Mouse (Mus musculus) intestine, postnatal 0 days (tissue): ENCODE results near the gene Pik3r1. TPM values are rescaled to one million over a fixed set of nuclear protein-coding genes. Genes with fewer than 3 reads are reported as not detected.

ENCODE experiments used
- ATAC-seq: fragments of 200-750 bp; cut with Nextera tagmentation; 2 replicates; pipeline ENCODE4 v1.8.0; 2017; ENCODE audit warnings: mild to moderate bottlenecking, moderate TSS enrichment, moderate library complexity
- H3K27ac ChIP-seq: fragments of 300-500 bp; sonication (generic); 2 replicates; pipeline ENCODE4 v1.5.1; 2014; ENCODE audit warnings: mild to moderate bottlenecking, low read depth, low read length, moderate library complexity
- H3K27me3 ChIP-seq: fragments of 300-500 bp; sonication (generic); replicated peaks from 2 replicates; pipeline ENCODE4 v1.6.1; 2014; ENCODE audit warnings: low read length, mixed read lengths; ENCODE audit not compliant: control insufficient read depth, insufficient read depth
- H3K36me3 ChIP-seq: fragments of 300-500 bp; sonication (generic); 2 replicates; pipeline ENCODE4 v1.6.1; 2014; ENCODE audit warnings: mild to moderate bottlenecking, moderate library complexity; ENCODE audit not compliant: control insufficient read depth, insufficient read depth
- H3K4me1 ChIP-seq: fragments of 300-500 bp; sonication (generic); replicated peaks from 2 replicates; pipeline ENCODE4 v1.6.1; 2014; ENCODE audit warnings: antibody characterized with exemption, low read length, mixed read lengths; ENCODE audit not compliant: control insufficient read depth, insufficient read depth
- H3K4me2 ChIP-seq: fragments of 300-500 bp; sonication (generic); replicated peaks from 2 replicates; pipeline ENCODE4 v1.6.1; 2014; ENCODE audit warnings: low read depth, mild to moderate bottlenecking, moderate library complexity
- H3K4me3 ChIP-seq: fragments of 300-500 bp; sonication (generic); 2 replicates; pipeline ENCODE4 v1.5.1; 2014; ENCODE audit warnings: low read depth, low read length
- H3K9ac ChIP-seq: fragments of 300-500 bp; sonication (generic); 2 replicates; pipeline ENCODE4 v1.6.1; 2014; ENCODE audit warnings: mild to moderate bottlenecking, low read depth, low read length
- H3K9me3 ChIP-seq: fragments of 300-500 bp; sonication (generic); 2 replicates; pipeline ENCODE4 v1.6.1; 2016; ENCODE audit warnings: mixed run types; ENCODE audit not compliant: control insufficient read depth
- CTCF ChIP-seq: sonication (generic); IDR thresholded peaks from 2 replicates; pipeline ENCODE4 v1.5.1; 2016; ENCODE audit warnings: low read depth, mild to moderate bottlenecking, control low read depth, antibody characterized with exemption, moderate library complexity
- WGBS: fragments of 180-500 bp; shearing (Covaris S2); extraction: QIAGEN DNeasy Blood & Tissue Kit; methylation state at CpG from one replicate; pipeline ENCODE4 v1.1.7; 2014; 5-methylcytosine and 5-hydroxymethylcytosine counted together
- polyA plus RNA-seq: library from polyadenylated mRNA; unstranded; fragments of >200 nt; fragmentation: Nextera tagmentation; extraction: Ambion mirVana; gene quantifications from 2 replicates; pipeline ENCODE4 v1.2.1, GENCODE M21; 2015

Pik3r1 gene
- polyA plus RNA-seq, 1 experiment from 2014 or later, result 14.7 TPM

GRCm38 (mm10) chr13:101763676-101764075 lies 4.3 kb downstream of the Pik3r1 start:
- Histone ChIP-seq H3K27ac (peak overlapping the region; percentile 58), H3K9ac (no peak overlapping the region), H3K4me2 (peak overlapping the region; percentile 59), H3K36me3 (peaks cover 2% of the 10 kb centered on the region; the same call in 1 of the 2 replicates), H3K9me3 (no peaks in the 10 kb centered on the region), H3K4me3 (peak overlapping the region; percentile 16), H3K27me3 (no peaks in the 10 kb centered on the region), H3K4me1 (peaks cover 20% of the 10 kb centered on the region)
- WGBS, result 59% methylated on average over 9 of the region's 9 CpGs
- ATAC-seq, result no peak
- TF ChIP-seq CTCF, result no peak

DNA sequence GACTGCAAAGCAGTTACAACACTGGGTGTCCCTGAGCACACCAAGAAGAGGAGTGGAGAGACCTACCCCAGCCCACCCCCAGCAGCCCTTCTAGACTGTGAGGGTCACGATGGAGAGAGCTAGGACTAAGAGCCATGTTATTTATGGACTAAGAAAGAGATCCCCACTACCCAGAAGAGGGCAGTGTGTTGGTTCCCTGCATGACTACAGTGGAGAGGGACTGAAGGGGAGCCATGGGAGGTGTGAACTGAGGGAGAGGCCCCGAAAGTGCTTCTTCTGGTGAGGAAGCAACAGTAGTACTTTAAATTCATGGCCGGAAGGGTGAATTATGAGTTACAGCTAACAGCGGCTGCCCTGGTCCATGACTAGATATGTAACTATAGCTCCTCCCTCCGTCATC lies 4.9 kb downstream of the Pik3r1 start:
- peak overlapping the region; percentile 59 for H3K4me2 ChIP-seq
- no peak overlapping the region for H3K4me3 ChIP-seq
- peak; percentile 56 for TF ChIP-seq CTCF
- 69% methylated on average over 5 of the region's 5 CpGs for WGBS
- no peaks in the 10 kb centered on the region for H3K9me3 ChIP-seq
- ATAC-seq, result no peak
- no peak overlapping the region for H3K27ac ChIP-seq
- H3K27me3 ChIP-seq, result no peaks in the 10 kb centered on the region
- no peak overlapping the region for H3K9ac ChIP-seq
- H3K4me1 ChIP-seq, result peaks cover 20% of the 10 kb centered on the region
- H3K36me3 ChIP-seq, result peaks cover 7% of the 10 kb centered on the region; the same call in 1 of the 2 replicates

DNA sequence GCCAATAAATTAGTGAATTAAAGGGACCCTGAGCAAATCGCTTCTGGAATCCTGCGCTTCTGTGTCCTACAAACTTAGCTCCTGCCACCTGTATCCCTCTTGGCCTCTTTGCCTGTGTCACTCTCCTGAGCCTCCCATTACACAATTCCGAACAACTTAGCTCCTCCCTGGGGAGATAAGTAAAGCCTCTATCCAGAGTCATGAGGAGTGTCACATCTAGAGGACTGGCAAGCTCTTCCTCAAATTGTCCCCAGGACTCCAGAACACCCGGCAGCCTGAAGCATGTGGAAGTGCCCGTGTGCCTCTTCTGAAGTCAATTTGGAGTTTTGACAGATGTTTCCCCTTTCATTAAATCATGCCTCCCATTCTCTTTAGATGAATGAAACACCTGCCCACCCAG lies 6.4 kb downstream of the Pik3r1 start:
- Histone ChIP-seq H3K9me3 (no peaks in the 10 kb centered on the region), H3K4me3 (no peak overlapping the region), H3K27me3 (0 out of 2 replicates have a peak, but pooled peaks cover 2% of the 10 kb centered on the region), H3K36me3 (peaks cover 22% of the 10 kb centered on the region), H3K9ac (no peak overlapping the region), H3K4me2 (peak overlapping the region; percentile 51), H3K27ac (no peak overlapping the region), H3K4me1 (peaks cover 20% of the 10 kb centered on the region)
- WGBS, result 30% methylated on average over 5 of the region's 5 CpGs
- TF ChIP-seq CTCF, result no peak
- peak; percentile 49; the same call in 1 of the 2 replicates for ATAC-seq

GRCm38 (mm10) chr13:101760953-101761352 lies 7.1 kb downstream of the Pik3r1 start:
- Histone ChIP-seq H3K9ac (no peak overlapping the region), H3K4me2 (peak overlapping the region; percentile 51), H3K36me3 (peaks cover 27% of the 10 kb centered on the region), H3K4me1 (peaks cover 20% of the 10 kb centered on the region), H3K9me3 (no peaks in the 10 kb centered on the region), H3K27ac (no peak overlapping the region; the same call in 1 of the 2 replicates), H3K27me3 (0 out of 2 replicates have a peak, but pooled peaks cover 2% of the 10 kb centered on the region), H3K4me3 (0 out of 2 replicates have a peak overlapping the region, but pooled peaks have one; percentile 11)
- peak; percentile 70 for ATAC-seq
- WGBS, result 26% methylated on average over 3 of the region's 3 CpGs
- no peak for TF ChIP-seq CTCF

GRCm38 (mm10) chr13:101760001-101760687 lies 7.9 kb downstream of the Pik3r1 start:
- 32% methylated on average over 8 of the region's 8 CpGs for WGBS
- H3K27me3 ChIP-seq, result 0 out of 2 replicates have a peak, but pooled peaks cover 2% of the 10 kb centered on the region
- H3K4me1 ChIP-seq, result peaks cover 20% of the 10 kb centered on the region
- no peak overlapping the region; the same call in 1 of the 2 replicates for H3K27ac ChIP-seq
- H3K4me2 ChIP-seq, result peak overlapping the region; percentile 51
- H3K9ac ChIP-seq, result no peak overlapping the region
- no peak overlapping the region for H3K4me3 ChIP-seq
- H3K9me3 ChIP-seq, result no peaks in the 10 kb centered on the region
- peak; percentile 15 for ATAC-seq
- peaks cover 27% of the 10 kb centered on the region for H3K36me3 ChIP-seq
- TF ChIP-seq CTCF, result no peak

- Histone ChIP-seq H3K27ac (no peak overlapping the region), H3K4me2 (no peak overlapping the region), H3K4me1 (peaks cover 21% of the 10 kb centered on the region), H3K36me3 (peaks cover 28% of the 10 kb centered on the region), H3K4me3 (no peak overlapping the region), H3K9me3 (no peaks in the 10 kb centered on the region), H3K9ac (no peak overlapping the region), H3K27me3 (0 out of 2 replicates have a peak, but pooled peaks cover 2% of the 10 kb centered on the region)
- no peak for ATAC-seq
- TF ChIP-seq CTCF, result no peak
- WGBS, result 21% methylated on average over 3 of the region's 3 CpGs
Observed at GRCm38 (mm10) chr13:101759281-101759871, 8.6 kb downstream of the Pik3r1 start.
